Mouse (Mus musculus) testis, adult 2 months (tissue): Measurements from ENCODE around the gene Ugt1a6b. TPM values are rescaled to one million over a fixed set of nuclear protein-coding genes. Genes with fewer than 3 reads are reported as not detected.
"Not testable (repeated sequence)": the region's sequence is repeated elsewhere in the genome, so short reads cannot be mapped to it uniquely, and the experiment has no call there.

ENCODE experiments used
- H3K27ac ChIP-seq: fragments of 200-500 bp; 2 replicates; pipeline ENCODE4 v1.5.1; 2012; ENCODE audit warnings: low read depth, low read length; ENCODE audit not compliant: control insufficient read depth, insufficient read depth
- H3K27me3 ChIP-seq: fragments of 200-500 bp; 2 replicates; pipeline ENCODE4 v1.6.1; 2012; ENCODE audit warnings: mild to moderate bottlenecking, low read length, moderate library complexity; ENCODE audit not compliant: control insufficient read depth, insufficient read depth
- H3K36me3 ChIP-seq: fragments of 200-500 bp; 2 replicates; pipeline ENCODE4 v1.6.1; 2012; ENCODE audit warnings: mild to moderate bottlenecking, low read length; ENCODE audit not compliant: control insufficient read depth, insufficient read depth
- H3K4me1 ChIP-seq: fragments of 200-500 bp; 2 replicates; pipeline ENCODE4 v1.6.1; 2012; ENCODE audit warnings: low read length; ENCODE audit not compliant: control insufficient read depth, insufficient read depth
- H3K4me3 ChIP-seq: fragments of 200-500 bp; 2 replicates; pipeline ENCODE4 v1.5.1; 2012; ENCODE audit warnings: low read depth, mild to moderate bottlenecking, low read length, moderate library complexity, mixed read lengths; ENCODE audit not compliant: control insufficient read depth
- CTCF ChIP-seq: fragments of 200-500 bp; IDR thresholded peaks from 2 replicates; pipeline ENCODE4 v1.5.1; 2012; ENCODE audit warnings: low read depth, mild to moderate bottlenecking, inconsistent platforms, low read length, moderate library complexity; ENCODE audit not compliant: control insufficient read depth, insufficient read depth, insufficient replicate concordance
- POLR2A ChIP-seq: fragments of 200-500 bp; IDR thresholded peaks from 2 replicates; pipeline ENCODE4 v1.6.1; 2012; ENCODE audit warnings: low read depth, mild to moderate bottlenecking, inconsistent platforms, low read length, moderate library complexity; ENCODE audit not compliant: control insufficient read depth
- polyA plus RNA-seq: library from polyadenylated mRNA; depleted of rRNA; stranded (reverse); fragments of >200 nt; gene quantifications from 2 replicates; pipeline ENCODE4 v1.2.3, GENCODE M21; 2012; rRNA removed

Gene Ugt1a6b
- 1.0 and 7.4 TPM in 2 replicates for polyA plus RNA-seq

GRCm38 (mm10) chr1:88103019-88103418, at the start of gene Ugt1a6b:
TSS of gene Ugt1a6b (plus strand) at chr1:88103252.
- not testable (repeated sequence) for H3K27ac ChIP-seq, H3K4me3 ChIP-seq, H3K27me3 ChIP-seq, H3K4me1 ChIP-seq, H3K36me3 ChIP-seq

- Histone ChIP-seq H3K36me3 (no peaks in the 10 kb centered on the region), H3K4me1 (no peaks in the 10 kb centered on the region), H3K4me3 (no peak within 1 kb of the TSS), H3K27me3 (no peaks in the 10 kb centered on the region), H3K27ac (no peak within 1 kb of the TSS)
- no peak for TF ChIP-seq POLR2A
- no peak for TF ChIP-seq CTCF
Observed at GRCm38 (mm10) chr1:88055088-88055487, 48.0 kb upstream of the Ugt1a6b start, which contains the start of gene Ugt1a10. TSS of gene Ugt1a10 (plus strand) at chr1:88055388.

- H3K36me3 ChIP-seq, H3K4me3 ChIP-seq, H3K27ac ChIP-seq, H3K4me1 ChIP-seq, H3K27me3 ChIP-seq: not testable (repeated sequence)
Observed at GRCm38 (mm10) chr1:88066472-88067102, 36.5 kb upstream of the Ugt1a6b start.

- H3K27ac ChIP-seq: no peak within 1 kb of the TSS
- H3K36me3 ChIP-seq: no peaks in the 10 kb centered on the region
- H3K4me3 ChIP-seq: no peak within 1 kb of the TSS
- TF ChIP-seq POLR2A (no peak), CTCF (no peak)
- no peaks in the 10 kb centered on the region for H3K27me3 ChIP-seq
- H3K4me1 ChIP-seq: no peaks in the 10 kb centered on the region
Observed at GRCm38 (mm10) chr1:88070495-88070894, 32.6 kb upstream of the Ugt1a6b start, which contains the start of gene Ugt1a9. TSS of gene Ugt1a9 (plus strand) at chr1:88070800.

- no peaks in the 10 kb centered on the region for H3K4me1 ChIP-seq
- no peaks in the 10 kb centered on the region for H3K27me3 ChIP-seq
- H3K36me3 ChIP-seq: no peaks in the 10 kb centered on the region
- H3K4me3 ChIP-seq: no peak overlapping the region
- TF ChIP-seq POLR2A (no peak), CTCF (no peak)
- no peak overlapping the region for H3K27ac ChIP-seq
Observed at GRCm38 (mm10) chr1:88070902-88071301, 32.1 kb upstream of the Ugt1a6b start.

GRCm38 (mm10) chr1:88074471-88074870, 28.6 kb upstream of the Ugt1a6b start:
- H3K27me3 ChIP-seq: no peaks in the 10 kb centered on the region
- no peaks in the 10 kb centered on the region for H3K36me3 ChIP-seq
- H3K27ac ChIP-seq: no peak overlapping the region
- TF ChIP-seq CTCF (no peak), POLR2A (no peak)
- H3K4me1 ChIP-seq: no peaks in the 10 kb centered on the region
- no peak overlapping the region for H3K4me3 ChIP-seq

- Histone ChIP-seq H3K36me3 (no peaks in the 10 kb centered on the region), H3K4me3 (no peak overlapping the region), H3K27ac (no peak overlapping the region), H3K27me3 (no peaks in the 10 kb centered on the region), H3K4me1 (no peaks in the 10 kb centered on the region)
- TF ChIP-seq CTCF (no peak), POLR2A (no peak)
Observed at GRCm38 (mm10) chr1:88077128-88077527, 25.9 kb upstream of the Ugt1a6b start.

GRCm38 (mm10) chr1:88081670-88082069, 21.4 kb upstream of the Ugt1a6b start:
- no peaks in the 10 kb centered on the region for H3K4me1 ChIP-seq
- H3K27ac ChIP-seq: no peak overlapping the region
- H3K27me3 ChIP-seq: no peaks in the 10 kb centered on the region
- no peaks in the 10 kb centered on the region for H3K36me3 ChIP-seq
- H3K4me3 ChIP-seq: no peak overlapping the region
- TF ChIP-seq CTCF: no peak
- no peak for TF ChIP-seq POLR2A
